Mouse (Mus musculus): Measurements from ENCODE around the gene Tcl1b3. TPM values are rescaled to one million over a fixed set of nuclear protein-coding genes. Genes with fewer than 3 reads are reported as not detected.
"Not testable (repeated sequence)": the region's sequence is repeated elsewhere in the genome, so short reads cannot be mapped to it uniquely, and the experiment has no call there.

The Tcl1b3 gene
- polyA plus RNA-seq (2016; fragmentation: Nextera tagmentation; extraction: Ambion mirVana): not detected in 2 replicates

DNA sequence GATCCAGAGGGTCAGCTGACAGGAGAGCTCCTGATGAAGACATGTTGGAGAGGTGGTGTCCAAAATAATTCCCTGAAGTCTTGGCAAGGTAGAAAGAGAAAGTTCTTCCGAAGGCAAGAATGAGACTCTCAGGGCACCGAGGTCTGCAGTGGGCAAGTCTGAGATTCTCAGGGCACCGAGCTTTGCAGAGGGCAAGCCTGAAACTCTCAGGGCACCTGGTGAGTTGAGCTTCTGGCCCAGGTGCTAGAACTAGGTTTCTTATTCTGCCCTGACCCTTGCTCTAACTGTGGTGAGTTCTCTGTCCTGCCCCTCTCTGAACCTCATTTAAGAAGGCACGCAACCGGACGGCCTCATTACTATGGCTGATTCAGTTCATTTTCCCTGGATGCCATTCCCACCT lies at the start of gene Tcl1b3:
Gene Tcl1b3 (plus strand): TSS at position 301 of the 400 bp plus-strand sequence.
- H3K27me3 ChIP-seq (replicated peaks; ENCODE audit: low read depth, poor library complexity, severe bottlenecking); H3K27ac ChIP-seq (replicated peaks); H3K4me3 ChIP-seq: not testable (repeated sequence)

DNA sequence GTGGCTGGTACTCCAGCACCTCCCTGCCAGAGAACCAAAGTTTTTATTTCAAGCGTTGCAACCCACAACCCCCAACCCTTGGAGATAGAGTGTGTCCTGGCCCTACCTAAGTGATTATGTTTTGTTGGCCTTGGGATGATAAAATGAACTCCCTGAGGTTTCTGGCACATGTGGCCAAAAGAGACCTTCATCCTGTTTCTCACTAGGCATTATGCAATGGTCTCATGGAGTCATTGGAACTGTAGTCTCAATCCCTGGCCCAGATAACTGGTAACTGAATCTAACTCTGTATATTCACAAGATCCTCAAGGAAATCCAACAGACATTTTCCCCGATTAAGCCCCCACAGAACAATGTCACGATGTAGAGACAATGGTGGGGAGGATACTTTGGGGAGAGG lies 47.7 kb upstream of the Tcl1b3 start:
- WGBS: 88% methylated on average over 3 of the region's 3 CpGs
- no peak for DNase-seq (ENCODE audit: low spot score)
- H3K4me1 ChIP-seq: no peaks in the 10 kb centered on the region

More for the DNA sequence above, at the start of gene Tcl1b3:
- 88% methylated on average over 6 of the region's 6 CpGs for WGBS
- not testable (repeated sequence) for H3K4me1 ChIP-seq; DNase-seq (ENCODE audit: low spot score); H3K36me3 ChIP-seq (replicated peaks); H3K9me3 ChIP-seq

DNA sequence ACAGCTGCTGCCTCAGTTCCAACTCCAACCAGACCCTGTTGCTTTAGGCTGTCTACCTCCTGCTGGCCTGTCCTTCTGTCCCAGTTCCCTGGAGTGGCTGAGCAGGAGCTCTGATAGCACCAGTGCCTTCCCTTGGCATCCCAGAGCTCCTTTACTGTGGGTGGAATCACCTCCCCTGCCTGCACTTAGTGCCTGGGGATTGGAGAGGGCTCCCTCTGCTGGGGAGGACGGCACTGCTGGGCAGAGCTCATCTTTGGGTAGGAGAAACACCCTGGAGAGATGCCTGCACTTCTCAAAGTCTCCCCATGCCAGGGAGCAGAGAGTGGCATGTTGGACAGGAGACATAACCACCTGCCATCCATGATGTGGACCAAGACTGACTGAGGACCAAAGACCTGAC lies 45.9 kb upstream of the Tcl1b3 start:
- not testable (repeated sequence) for H3K9me3 ChIP-seq; H3K4me3 ChIP-seq; H3K36me3 ChIP-seq (replicated peaks); DNase-seq (ENCODE audit: low spot score); H3K27me3 ChIP-seq (replicated peaks; ENCODE audit: low read depth, poor library complexity, severe bottlenecking); H3K4me1 ChIP-seq; H3K27ac ChIP-seq (replicated peaks)
- WGBS: 38% methylated on average over 1 of the region's 1 CpGs

More for the DNA sequence above, 47.7 kb upstream of the Tcl1b3 start:
- Histone ChIP-seq H3K9me3 (no peaks in the 10 kb centered on the region), H3K27me3 (replicated peaks; ENCODE audit: low read depth, poor library complexity, severe bottlenecking) (no peaks in the 10 kb centered on the region), H3K4me3 (no peak overlapping the region), H3K27ac (replicated peaks) (no peak overlapping the region), H3K36me3 (replicated peaks) (no peaks in the 10 kb centered on the region)

DNA sequence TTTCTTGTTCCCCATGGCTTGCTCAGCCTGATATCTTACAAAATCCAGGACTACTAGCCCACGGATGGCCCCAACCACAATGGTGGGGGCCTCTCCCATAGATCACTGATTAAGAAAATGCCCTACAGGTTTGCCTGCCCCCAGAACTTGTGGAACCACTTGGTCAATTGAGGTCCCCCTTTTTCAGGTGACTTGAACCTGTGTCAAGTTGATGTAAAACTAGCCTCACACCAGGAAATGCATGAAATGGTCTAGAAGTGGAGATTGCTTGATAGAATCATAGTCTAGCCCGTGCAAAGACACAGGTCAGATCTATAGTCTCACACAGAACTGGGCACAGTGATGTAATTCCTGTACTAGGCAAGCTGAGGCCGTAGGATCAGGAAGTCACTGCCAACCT lies 45.1 kb upstream of the Tcl1b3 start, which contains the start of gene Tcl1b2:
Gene Tcl1b2 (plus strand): TSS at position 301 of the 400 bp plus-strand sequence.
- DNase-seq (ENCODE audit: low spot score): no peak
- 78% methylated on average over 3 of the region's 3 CpGs for WGBS

DNA sequence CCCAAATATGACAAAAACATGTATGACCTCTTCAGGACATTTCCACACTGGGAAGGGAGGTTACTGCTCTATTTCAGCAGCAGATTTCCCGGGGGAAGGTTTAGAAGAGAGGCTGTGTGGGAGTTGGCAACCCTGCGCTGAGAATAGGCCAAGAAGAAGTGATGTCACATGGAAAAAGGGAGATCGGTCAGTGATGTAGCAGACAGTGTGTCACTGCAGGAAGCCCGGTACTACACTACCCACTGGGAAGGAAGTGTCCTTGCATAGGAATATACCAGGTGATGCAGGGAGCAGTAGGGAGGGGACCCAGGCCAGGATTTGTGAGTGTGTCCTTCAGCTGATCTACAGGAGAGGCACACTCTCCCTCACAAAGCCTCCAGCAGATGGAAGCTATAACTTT lies 35.6 kb upstream of the Tcl1b3 start:
- not testable (repeated sequence) for DNase-seq (ENCODE audit: low spot score); H3K27me3 ChIP-seq (replicated peaks; ENCODE audit: low read depth, poor library complexity, severe bottlenecking); H3K36me3 ChIP-seq (replicated peaks); H3K4me1 ChIP-seq; H3K27ac ChIP-seq (replicated peaks); H3K4me3 ChIP-seq; H3K9me3 ChIP-seq
- WGBS: 77% methylated on average over 4 of the region's 4 CpGs

More for the DNA sequence above, 45.1 kb upstream of the Tcl1b3 start, which contains the start of gene Tcl1b2:
- H3K27ac ChIP-seq (replicated peaks): no peak within 1 kb of the TSS
- H3K4me3 ChIP-seq: no peak within 1 kb of the TSS
- H3K9me3 ChIP-seq: no peaks in the 10 kb centered on the region
- no peaks in the 10 kb centered on the region for H3K27me3 ChIP-seq (replicated peaks; ENCODE audit: low read depth, poor library complexity, severe bottlenecking)
- H3K4me1 ChIP-seq: no peaks in the 10 kb centered on the region
- no peaks in the 10 kb centered on the region for H3K36me3 ChIP-seq (replicated peaks)

DNA sequence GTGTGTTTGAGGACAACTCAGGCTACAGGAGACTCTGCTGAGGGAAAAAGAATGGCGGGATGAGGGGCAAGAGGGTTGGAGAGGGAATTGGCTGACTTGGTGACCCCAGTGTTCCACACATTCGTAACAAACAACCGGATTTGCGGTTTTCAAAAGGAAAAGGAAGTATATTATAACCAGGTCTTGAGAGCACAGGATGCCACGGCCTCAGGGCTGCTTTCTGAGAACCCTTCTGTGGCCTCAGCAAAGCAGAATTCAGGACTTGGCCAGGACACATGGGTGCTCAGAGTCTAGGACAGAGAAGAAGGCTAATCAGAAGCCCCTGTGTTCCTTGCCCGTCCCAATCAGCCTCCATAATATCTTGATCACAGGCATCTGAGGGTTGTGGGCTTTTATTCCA lies 32.0 kb upstream of the Tcl1b3 start:
- Histone ChIP-seq H3K27ac (replicated peaks) (no peak overlapping the region), H3K9me3 (no peaks in the 10 kb centered on the region), H3K4me3 (no peak overlapping the region), H3K27me3 (replicated peaks; ENCODE audit: low read depth, poor library complexity, severe bottlenecking) (no peaks in the 10 kb centered on the region), H3K36me3 (replicated peaks) (no peaks in the 10 kb centered on the region), H3K4me1 (no peaks in the 10 kb centered on the region)
- DNase-seq (ENCODE audit: low spot score): no peak
- WGBS: 81% methylated on average over 6 of the region's 6 CpGs

DNA sequence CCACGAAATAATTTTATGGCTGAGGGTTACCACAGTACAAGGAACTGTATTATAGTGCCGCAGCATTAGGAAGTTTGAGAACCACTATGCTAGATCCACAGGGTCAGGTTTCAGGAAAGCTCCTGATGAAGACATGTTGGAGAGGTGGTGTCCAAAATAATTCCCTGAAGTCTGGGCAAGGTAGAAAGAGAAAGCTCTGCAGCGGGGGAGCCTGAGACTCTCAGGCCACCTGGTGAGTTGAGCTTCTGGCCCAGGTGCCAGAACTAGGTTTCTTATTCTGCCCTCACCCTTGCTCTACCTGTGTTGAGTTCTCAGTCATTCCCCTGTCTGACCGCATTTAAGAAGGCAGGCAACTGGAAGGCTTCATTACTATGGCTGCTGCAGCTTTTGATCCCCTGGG lies 31.5 kb upstream of the Tcl1b3 start, which contains the start of gene Tcl1b1:
Gene Tcl1b1 (plus strand): TSS at position 301 of the 400 bp plus-strand sequence.
- H3K9me3 ChIP-seq: no peaks in the 10 kb centered on the region
- H3K4me1 ChIP-seq: no peaks in the 10 kb centered on the region
- no peaks in the 10 kb centered on the region for H3K27me3 ChIP-seq (replicated peaks; ENCODE audit: low read depth, poor library complexity, severe bottlenecking)
- DNase-seq (ENCODE audit: low spot score): no peak
- no peak within 1 kb of the TSS for H3K27ac ChIP-seq (replicated peaks)
- 88% methylated on average over 4 of the region's 4 CpGs for WGBS
- no peaks in the 10 kb centered on the region for H3K36me3 ChIP-seq (replicated peaks)
- no peak within 1 kb of the TSS for H3K4me3 ChIP-seq

DNA sequence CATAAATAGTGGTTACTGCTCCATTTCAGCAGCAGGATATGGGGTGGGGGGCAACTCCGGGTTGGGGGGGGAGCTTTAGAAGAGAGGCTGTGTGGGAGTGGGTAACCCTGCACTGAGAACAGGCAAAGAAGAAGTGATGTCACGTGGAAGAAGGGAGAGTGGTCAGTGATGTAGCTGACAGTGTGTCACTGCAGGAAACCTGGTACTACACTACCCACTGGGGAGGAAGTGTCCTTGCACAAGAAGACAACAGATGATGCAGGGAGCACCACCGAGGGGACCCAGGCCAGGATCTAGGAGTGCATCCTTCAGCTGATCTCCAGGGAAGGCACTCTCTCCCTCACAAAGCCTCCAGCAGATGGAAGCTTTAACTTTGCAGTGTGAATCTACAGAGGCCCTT lies 24.1 kb upstream of the Tcl1b3 start:
- Histone ChIP-seq H3K9me3 (no peaks in the 10 kb centered on the region), H3K27me3 (replicated peaks; ENCODE audit: low read depth, poor library complexity, severe bottlenecking) (no peaks in the 10 kb centered on the region), H3K36me3 (replicated peaks) (no peaks in the 10 kb centered on the region), H3K27ac (replicated peaks) (no peak overlapping the region), H3K4me1 (no peaks in the 10 kb centered on the region), H3K4me3 (no peak overlapping the region)
- 70% methylated on average over 3 of the region's 3 CpGs for WGBS
- DNase-seq (ENCODE audit: low spot score): no peak

DNA sequence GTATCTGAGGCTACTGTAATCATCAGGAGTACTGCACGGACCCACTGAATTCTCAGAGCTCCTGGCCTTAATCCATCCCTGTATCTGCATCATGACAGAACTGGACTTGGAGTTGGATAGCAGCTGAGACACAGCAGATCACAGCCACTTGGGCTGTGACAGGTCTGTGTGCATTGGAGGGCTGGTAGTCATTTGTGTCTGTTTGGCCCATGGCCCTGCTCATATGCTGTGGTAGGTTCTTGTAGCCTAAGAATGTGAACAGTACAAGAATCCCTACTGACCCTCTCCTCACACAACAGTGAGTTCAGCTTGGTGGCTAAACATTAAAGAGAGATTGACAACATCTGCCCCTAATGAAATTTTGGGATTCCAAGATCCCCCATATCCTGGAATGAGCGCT lies 17.5 kb upstream of the Tcl1b3 start:
- no peak for DNase-seq (ENCODE audit: low spot score)
- no peak overlapping the region for H3K27ac ChIP-seq (replicated peaks)
- H3K27me3 ChIP-seq (replicated peaks; ENCODE audit: low read depth, poor library complexity, severe bottlenecking): no peaks in the 10 kb centered on the region
- H3K4me1 ChIP-seq: no peaks in the 10 kb centered on the region
- no peak overlapping the region for H3K4me3 ChIP-seq
- WGBS: 88% methylated on average over 2 of the region's 2 CpGs
- H3K9me3 ChIP-seq: no peaks in the 10 kb centered on the region
- no peaks in the 10 kb centered on the region for H3K36me3 ChIP-seq (replicated peaks)

DNA sequence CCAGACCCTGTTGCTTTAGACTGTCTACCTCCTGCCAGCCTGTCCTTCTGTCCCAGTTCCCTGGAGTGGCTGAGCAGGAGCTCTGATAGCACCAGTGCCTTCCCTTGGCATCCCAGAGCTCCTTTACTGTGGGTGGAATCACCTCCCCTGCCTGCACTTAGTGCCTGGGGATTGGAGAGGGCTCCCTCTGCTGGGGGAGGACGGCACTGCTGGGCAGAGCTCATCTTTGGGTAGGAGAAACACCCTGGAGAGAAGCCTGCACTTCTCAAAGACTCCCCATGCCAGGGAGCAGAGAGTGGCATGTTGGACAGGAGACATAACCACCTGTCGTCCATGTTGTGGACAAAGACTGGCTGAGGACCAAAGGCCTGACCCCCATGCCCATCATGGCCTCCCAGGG lies 16.5 kb upstream of the Tcl1b3 start:
- H3K27ac ChIP-seq (replicated peaks); H3K4me1 ChIP-seq; H3K9me3 ChIP-seq; H3K27me3 ChIP-seq (replicated peaks; ENCODE audit: low read depth, poor library complexity, severe bottlenecking); H3K4me3 ChIP-seq; H3K36me3 ChIP-seq (replicated peaks): not testable (repeated sequence)
- WGBS: 38% methylated on average over 2 of the region's 2 CpGs
- peak; percentile 21 for DNase-seq (ENCODE audit: low spot score)

DNA sequence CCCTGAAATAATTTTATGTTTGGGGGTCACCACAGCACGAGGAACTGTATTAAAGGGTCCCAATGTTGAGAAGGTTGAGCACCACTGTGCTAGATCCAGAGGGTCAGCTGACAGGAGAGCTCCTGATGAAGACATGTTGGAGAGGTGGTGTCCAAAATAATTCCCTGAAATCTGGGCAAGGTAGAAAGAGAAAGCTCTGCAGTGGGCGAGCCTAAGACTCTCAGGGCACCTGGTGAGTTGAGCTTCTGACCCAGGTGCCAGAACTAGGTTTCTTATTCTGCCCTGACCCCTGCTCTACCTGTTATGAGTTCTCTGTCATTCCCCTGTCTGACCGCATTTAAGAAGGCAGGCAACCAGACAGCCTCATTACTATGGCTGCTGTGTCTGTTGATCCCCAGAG lies 14.8 kb upstream of the Tcl1b3 start, which contains the start of gene Tcl1b5:
Gene Tcl1b5 (plus strand): TSS at position 301 of the 400 bp plus-strand sequence.
- not testable (repeated sequence) for H3K36me3 ChIP-seq (replicated peaks); H3K4me1 ChIP-seq; DNase-seq (ENCODE audit: low spot score); H3K27ac ChIP-seq (replicated peaks); H3K4me3 ChIP-seq; H3K9me3 ChIP-seq; H3K27me3 ChIP-seq (replicated peaks; ENCODE audit: low read depth, poor library complexity, severe bottlenecking)
- 70% methylated on average over 3 of the region's 3 CpGs for WGBS

DNA sequence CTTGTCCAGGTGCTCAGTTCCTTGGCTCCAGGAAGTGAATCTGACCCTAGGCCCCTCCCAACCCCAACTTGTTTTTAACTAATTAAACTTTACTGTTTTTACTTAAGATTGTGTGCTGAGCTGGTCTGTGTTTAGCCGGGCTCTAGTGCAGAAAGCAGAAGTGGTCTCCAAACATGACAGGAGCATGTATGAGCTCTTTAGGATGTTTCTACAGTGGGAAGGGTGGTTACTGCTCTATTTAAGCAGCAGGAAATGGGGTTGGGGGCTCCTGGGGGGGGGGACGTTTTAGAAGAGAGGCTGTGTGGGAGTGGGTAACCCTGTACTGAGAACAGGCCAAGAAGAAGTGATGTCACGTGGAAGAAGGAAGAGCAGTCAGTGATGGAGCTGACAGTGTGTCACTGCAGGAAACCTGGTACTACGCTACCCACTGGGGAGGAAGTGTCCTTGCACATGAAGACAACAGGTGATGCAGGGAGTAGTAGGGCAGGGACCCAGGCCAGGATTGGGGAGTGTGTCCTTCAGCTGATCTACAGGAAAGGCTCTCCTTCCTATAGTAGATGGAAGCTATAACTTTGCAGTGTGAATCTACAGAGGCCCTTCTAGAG lies 9.7 kb upstream of the Tcl1b3 start:
- not testable (repeated sequence) for H3K9me3 ChIP-seq; DNase-seq (ENCODE audit: low spot score); H3K27me3 ChIP-seq (replicated peaks; ENCODE audit: low read depth, poor library complexity, severe bottlenecking); H3K36me3 ChIP-seq (replicated peaks); H3K4me1 ChIP-seq; H3K27ac ChIP-seq (replicated peaks); H3K4me3 ChIP-seq
- 77% methylated on average over 4 of the region's 4 CpGs for WGBS

DNA sequence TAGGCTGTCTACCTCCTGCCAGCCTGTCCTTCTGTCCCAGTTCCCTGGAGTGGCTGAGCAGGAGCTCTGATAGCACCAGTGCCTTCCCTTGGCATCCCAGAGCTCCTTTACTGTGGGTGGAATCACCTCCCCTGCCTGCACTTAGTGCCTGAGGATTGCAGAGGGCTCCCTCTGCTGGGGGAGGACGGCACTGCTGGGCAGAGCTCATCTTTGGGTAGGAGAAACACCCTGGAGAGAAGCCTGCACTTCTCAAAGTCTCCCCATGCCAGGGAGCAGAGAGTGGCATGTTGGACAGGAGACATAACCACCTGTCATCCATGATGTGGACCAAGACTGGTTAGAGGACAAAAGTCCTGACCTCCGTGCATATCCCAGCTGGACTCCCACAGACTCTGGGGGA lies 1.9 kb upstream of the Tcl1b3 start:
- not testable (repeated sequence) for H3K27ac ChIP-seq (replicated peaks); DNase-seq (ENCODE audit: low spot score); H3K27me3 ChIP-seq (replicated peaks; ENCODE audit: low read depth, poor library complexity, severe bottlenecking); H3K4me1 ChIP-seq; H3K9me3 ChIP-seq; H3K36me3 ChIP-seq (replicated peaks); H3K4me3 ChIP-seq
- 48% methylated on average over 2 of the region's 2 CpGs for WGBS

Data from embryonic facial prominence, embryonic 10.5 days (tissue).